Mouse (Mus musculus): Measurements from ENCODE around the gene Senp8.
"Not testable (repeated sequence)": the region's sequence is repeated elsewhere in the genome, so short reads cannot be mapped to it uniquely, and the experiment has no call there.

Gene Senp8

DNA sequence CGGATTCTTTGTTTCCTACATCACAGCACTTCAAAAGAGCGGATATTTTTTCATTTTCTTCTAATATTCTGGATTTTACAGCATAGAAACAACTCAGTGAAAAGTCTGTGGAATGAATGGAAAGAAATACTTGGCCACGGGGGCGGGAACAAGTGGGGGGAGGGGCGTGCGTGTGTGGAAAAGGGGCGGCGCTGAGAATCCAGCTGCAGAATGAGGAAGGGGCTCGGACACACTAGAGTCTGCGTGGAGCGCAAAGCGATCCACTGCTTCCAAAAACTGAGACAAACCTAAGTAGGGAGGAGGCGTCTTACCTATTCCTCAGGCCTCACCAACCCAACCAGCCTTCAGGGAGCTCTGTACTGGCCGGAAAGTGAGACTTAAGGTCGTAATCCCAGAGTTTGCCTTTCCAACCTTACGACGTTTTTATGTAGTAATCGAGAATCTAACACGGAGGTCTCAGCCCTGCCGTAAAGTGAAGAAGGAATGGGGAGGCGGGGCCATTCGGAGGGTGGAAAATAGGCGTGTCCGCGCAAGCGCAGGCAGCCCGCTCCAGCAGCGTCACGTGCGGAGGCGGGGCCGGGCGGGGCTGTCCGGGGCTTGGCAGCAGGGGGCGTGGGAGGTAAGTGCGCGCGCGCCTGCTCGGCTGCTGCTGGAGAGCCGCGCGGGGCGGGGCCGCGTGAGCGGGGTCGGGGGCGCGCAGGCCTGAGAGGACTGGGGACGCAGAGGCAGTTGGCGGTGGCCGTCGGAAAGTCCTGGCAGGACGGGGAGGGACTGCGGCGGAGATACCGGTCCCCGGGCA, at the start of gene Senp8, which contains the start of gene Myo9a:
Gene Senp8 (minus strand): TSS at position 444 of the 799 bp plus-strand sequence.
Gene Myo9a (plus strand): TSS at position 630 of the 799 bp plus-strand sequence.
- peak; percentile 98 for DNase-seq (ENCODE audit: low spot score)

DNA sequence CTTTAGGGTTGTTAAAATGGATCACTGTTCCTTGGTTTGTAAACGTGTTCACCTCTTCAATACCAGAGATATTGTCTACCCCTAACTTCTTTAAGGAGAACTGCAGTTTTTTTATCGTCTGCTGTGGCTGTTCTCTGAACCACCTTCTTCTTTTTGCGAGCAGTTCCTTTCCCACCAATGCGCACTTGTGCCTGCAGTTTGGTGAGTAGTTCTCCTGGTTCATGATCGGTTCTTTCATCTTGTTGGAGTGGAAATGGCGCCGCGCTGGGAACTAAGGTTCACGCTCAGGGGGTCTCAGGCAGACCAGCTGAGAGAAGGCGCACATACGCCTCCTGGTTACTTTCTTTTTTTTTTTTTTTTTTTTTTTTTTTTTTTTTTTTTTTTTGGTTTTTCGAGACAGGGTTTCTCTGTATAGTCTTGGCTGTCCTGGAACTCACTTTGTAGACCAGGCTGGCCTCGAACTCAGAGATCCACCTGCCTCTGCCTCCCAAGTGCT, 16.5 kb upstream of the Senp8 start:
- not testable (repeated sequence) for DNase-seq (ENCODE audit: low spot score)

- DNase-seq (ENCODE audit: low spot score): no peak
Measured at GRCm38 (mm10) chr9:59760515-59760914, 10.0 kb upstream of the Senp8 start.

DNA sequence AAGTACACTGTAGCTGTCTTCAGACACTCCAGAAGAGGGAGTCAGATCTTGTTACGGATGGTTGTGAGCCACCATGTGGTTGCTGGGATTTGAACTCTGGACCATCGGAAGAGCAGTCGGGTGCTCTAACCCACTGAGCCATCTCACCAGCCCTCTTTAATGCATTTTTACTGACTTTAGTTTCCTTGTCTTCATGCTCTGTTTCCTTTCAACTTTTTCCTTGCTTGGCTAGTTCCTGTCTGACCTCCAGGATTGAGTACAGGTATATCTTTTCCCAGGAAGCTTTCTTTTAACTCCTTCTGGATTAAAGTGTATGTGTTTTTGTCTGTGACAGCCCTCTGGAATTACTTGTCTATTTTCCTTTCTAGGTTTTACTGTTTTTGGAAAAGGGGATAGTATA, 6.5 kb upstream of the Senp8 start:
- DNase-seq (ENCODE audit: low spot score): not testable (repeated sequence)

- no peak for DNase-seq (ENCODE audit: low spot score)
Measured at GRCm38 (mm10) chr9:59755199-59755598, 4.7 kb upstream of the Senp8 start.

DNA sequence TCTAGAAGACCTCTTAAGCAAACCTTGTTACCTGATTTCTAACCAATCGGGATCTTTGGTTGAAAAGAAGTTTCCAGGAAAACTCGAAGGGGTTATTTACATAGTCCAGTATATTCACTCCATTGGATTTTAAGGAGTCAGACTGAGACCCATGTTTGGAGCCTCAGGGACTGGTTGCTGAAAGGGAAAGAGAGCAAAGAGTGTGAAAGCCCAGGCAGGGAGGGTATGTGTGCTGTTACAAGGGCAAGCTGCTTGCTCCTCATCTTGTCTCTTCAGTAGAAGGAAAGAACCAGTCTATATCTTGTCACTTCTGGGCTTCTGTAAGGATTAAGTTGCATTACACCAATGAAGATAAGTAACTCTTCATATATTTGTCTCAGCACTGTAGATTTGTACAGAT, 1.5 kb upstream of the Senp8 start:
- no peak for DNase-seq (ENCODE audit: low spot score)

DNA sequence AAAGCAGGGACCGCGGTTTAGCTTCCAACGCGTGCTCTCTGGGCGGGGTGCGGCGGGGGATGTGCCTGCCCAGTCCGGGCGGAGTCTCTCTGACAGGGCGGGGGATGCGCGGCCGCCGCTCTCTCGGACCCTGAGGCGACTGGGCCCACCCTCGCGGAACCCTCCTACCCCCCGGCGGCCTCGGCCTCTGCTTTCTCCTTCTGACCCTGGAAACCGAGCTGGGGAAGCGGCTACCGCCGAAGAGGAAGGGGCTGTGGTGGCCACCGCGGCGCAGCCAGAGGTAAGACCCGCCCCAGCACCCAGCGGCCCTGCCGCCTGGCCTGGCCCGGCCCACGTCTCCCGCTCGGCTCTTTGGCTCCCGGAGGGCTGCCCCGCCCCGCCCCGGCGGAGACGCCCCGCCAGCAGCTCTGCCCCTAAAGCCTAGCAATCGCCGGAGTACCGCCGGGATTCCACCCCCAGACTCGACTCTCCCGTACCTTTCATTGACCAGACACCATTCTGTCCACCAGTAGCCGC, 614 bp upstream of the Senp8 start:
- peak; percentile 78 for DNase-seq (ENCODE audit: low spot score)

DNA sequence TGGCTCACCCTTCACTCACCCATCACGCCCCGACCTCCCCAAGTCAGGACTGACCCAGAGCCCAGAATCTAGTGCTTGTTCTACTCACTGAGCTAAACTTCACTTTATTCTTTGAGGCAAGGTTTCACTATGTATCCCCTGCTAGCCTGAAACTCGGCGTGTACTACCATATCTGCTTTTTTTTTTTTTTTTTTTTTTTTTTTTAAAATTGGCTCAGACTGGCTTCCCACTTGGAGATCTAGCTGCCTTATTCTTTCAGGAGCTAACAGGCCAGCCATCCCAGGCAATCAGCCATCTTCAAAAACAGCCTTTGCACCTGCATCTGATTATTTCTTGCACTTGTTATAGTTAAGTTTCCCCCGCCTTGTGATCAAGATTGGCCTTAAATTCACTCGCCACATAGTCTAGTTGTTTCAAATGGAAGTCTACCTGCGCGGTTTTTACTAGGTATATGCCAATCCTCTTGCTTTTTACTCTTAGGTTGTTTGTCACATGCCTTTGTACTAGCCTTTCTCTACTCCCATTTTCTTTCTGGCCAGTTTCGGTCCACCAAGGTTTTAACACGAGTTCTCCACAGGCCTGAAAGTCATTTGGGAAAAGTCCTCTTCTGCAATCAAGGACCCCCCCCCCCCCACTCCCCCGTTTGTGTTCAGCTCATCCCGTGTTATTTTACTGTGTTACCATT, 787 bp downstream of the Senp8 start:
- peak; percentile 34 for DNase-seq (ENCODE audit: low spot score)

GRCm38 (mm10) chr9:59748969-59749368, 1.5 kb downstream of the Senp8 start:
- no peak for DNase-seq (ENCODE audit: low spot score)

DNA sequence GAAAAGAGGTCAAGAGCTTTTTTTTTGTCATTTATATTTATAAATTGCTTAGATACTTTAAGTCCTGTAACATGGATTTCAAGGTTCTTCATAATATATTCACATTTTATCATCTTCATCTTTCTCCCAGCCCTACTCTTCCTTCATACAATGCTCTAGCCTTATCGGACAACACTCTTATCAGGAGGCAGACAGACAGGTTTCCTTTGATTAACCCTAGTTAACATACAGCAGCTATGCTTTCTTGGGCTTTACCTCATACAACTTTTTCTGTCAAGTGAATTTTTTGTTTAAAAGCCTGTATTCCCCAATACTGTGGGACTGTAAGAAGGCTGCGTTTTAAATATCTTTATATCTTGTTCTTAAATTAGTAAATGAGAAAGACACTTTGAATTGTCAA, 2.1 kb downstream of the Senp8 start:
- no peak for DNase-seq (ENCODE audit: low spot score)

- no peak for DNase-seq (ENCODE audit: low spot score)
Measured at GRCm38 (mm10) chr9:59743903-59744302, 6.6 kb downstream of the Senp8 start.

DNA sequence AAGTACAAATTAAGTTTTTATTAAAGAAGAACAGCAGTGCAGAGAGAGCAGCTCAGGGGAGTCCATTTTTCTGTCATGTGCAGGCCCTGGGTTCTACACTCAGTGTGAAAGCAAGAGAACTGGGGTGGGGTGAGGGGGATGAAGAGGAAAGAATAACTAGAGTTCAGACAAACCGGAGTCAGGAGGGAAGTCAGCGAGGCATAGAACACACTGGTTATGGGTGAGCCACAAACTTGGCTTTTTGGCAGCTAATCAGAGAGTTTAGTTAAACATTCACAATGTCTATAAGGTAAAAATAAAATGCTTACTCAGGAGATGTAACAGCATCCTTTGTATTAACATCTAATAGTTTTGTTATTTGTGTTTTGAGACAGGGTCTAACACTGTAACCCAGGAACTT, 9.9 kb downstream of the Senp8 start:
- no peak for DNase-seq (ENCODE audit: low spot score)

GRCm38 (mm10) chr9:59735394-59735793, 15.1 kb downstream of the Senp8 start:
- no peak for DNase-seq (ENCODE audit: low spot score)

GRCm38 (mm10) chr9:59733075-59733474, 17.4 kb downstream of the Senp8 start:
- no peak for DNase-seq (ENCODE audit: low spot score)

GRCm38 (mm10) chr9:59731136-59731535, 19.4 kb downstream of the Senp8 start:
- no peak for DNase-seq (ENCODE audit: low spot score)

DNA sequence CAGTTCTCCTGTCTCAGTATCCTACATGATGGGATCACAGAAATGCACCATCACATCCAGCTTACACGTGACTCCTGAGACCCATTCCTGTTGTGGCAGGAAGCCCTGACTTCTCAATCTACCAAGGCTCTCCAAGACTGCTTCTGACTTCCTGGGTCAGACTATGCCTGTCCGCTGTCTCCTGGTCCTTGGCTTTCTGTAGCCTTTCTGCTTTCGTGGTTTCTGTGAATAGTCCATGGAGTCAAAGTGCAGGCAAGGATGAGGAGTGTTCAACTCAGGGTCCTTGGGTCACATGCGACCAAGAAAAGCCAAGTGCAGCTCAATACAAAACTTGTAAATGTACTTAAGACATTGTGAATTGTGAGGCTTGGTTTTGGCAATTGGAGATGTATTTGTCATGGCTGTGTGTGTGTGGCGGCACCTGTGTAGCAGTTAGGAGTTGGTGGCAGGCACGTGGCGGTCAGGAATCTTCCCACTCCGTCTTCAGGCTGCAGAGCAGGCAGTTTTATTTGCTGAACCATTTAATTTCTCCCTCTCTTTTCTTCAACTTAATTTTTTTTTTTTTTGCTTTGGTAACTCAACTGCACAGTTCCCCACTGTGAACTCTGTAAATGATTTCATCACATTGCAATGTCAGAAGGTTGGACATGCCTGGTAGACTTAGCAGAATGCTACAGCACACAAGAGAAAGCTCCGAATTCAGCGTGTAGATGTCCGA, 22.8 kb downstream of the Senp8 start:
- no peak for DNase-seq (ENCODE audit: low spot score)

- DNase-seq (ENCODE audit: low spot score): no peak
Measured at GRCm38 (mm10) chr9:59725515-59725914, 25.0 kb downstream of the Senp8 start.

GRCm38 (mm10) chr9:59723791-59724442, 26.6 kb downstream of the Senp8 start:
- DNase-seq (ENCODE audit: low spot score): no peak

GRCm38 (mm10) chr9:59723096-59723657, 27.3 kb downstream of the Senp8 start:
- peak; percentile 92 for DNase-seq (ENCODE audit: low spot score)

DNA sequence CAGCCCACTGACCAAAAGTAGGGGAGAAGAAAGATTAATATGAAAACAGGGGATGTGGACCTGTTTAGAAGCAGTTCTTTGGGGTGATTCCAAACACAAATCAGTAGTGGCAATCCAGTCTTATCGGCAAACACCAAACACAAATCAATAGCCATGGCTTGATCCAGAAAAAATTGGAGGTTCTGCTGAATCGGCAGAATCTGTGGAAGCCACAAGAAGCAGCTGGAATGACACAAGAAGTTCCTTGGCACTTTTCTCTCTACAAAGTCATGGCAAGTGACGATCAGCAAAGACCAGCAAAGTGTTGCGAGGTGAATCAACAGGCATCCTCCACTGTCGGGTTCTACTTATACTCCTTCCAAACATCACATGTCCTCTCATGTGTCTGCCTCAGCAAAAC, 29.4 kb downstream of the Senp8 start:
- no peak for DNase-seq (ENCODE audit: low spot score)

- DNase-seq (ENCODE audit: low spot score): no peak
Measured at GRCm38 (mm10) chr9:59718237-59718636, 32.3 kb downstream of the Senp8 start.

Measured in embryo, embryonic 10.5 days (tissue).